In genomic region chr2:181326098-181326497, GRCm38 (mm10) we compare ENCODE assay signal across 14 mouse cellular contexts. TPM values are rescaled to one million over a fixed set of nuclear protein-coding genes. Genes with fewer than 3 reads are reported as not detected.
"Had no signal": no experiment of that assay in that cellular context is flagged by ENCODE, and none has a peak within 500 bp of the region (broad histone marks: within the 10 kb centered on the region; RNA-seq: fewer than 3 reads in every experiment).

No protein-coding gene starts in this region.

- H3K4me3 ChIP-seq: left cerebral cortex, adult 2 months; limb, embryonic 12.5 days; liver, embryonic 15.5 days; midbrain, embryonic 13.5 days; neural tube, embryonic 15.5 days had no signal

- H3K4me2 ChIP-seq: limb, embryonic 12.5 days; liver, embryonic 11.5 days; liver, embryonic 15.5 days; midbrain, embryonic 13.5 days; neural tube, embryonic 15.5 days had no signal

- DNase-seq: kidney, adult 9 months; kidney, postnatal 4 days; lung, adult 2 months; lung, postnatal 36 days; right cerebral cortex, adult 18-20 months; right cerebral cortex, postnatal 25 days; thymus, postnatal 14 days had no signal

- H3K27me3 ChIP-seq: limb, embryonic 12.5 days; liver, embryonic 15.5 days; midbrain, embryonic 13.5 days; neural tube, embryonic 15.5 days had no signal

RNA-seq across cellular contexts. Expression of gene Stmn3, which starts 11.8 kb away (rescaled TPM):
- total RNA-seq: megakaryocyte progenitor cell, adult 5-6 weeks had no signal
